Mouse (Mus musculus): ENCODE results near the gene Obox2. TPM values are rescaled to one million over a fixed set of nuclear protein-coding genes. Genes with fewer than 3 reads are reported as not detected.
"Not testable (repeated sequence)": the region's sequence is repeated elsewhere in the genome, so short reads cannot be mapped to it uniquely, and the experiment has no call there.

Obox2 gene
- not detected in 2 replicates for polyA plus RNA-seq (2015; fragmentation: Nextera tagmentation; extraction: Ambion mirVana)

GRCm38 (mm10) chr7:15388421-15388998, at the start of gene Obox2, which contains the start of gene Obox1:
Obox2 (plus strand) TSS chr7:15388721.
Obox1 (plus strand) TSS chr7:15388948.
- H3K9me3 ChIP-seq; ATAC-seq (ENCODE audit: borderline replicate concordance, extremely low read depth, low FRiP score, low TSS enrichment); H3K4me3 ChIP-seq; H3K4me1 ChIP-seq; H3K4me2 ChIP-seq; H3K27me3 ChIP-seq; H3K36me3 ChIP-seq; H3K9ac ChIP-seq; H3K27ac ChIP-seq: not testable (repeated sequence)
- WGBS: no CpG with 5 or more reads among the region's 2 CpGs

GRCm38 (mm10) chr7:15399147-15399874, 10.8 kb downstream of the Obox2 start:
- H3K27me3 ChIP-seq; H3K36me3 ChIP-seq; H3K4me1 ChIP-seq; H3K27ac ChIP-seq; ATAC-seq (ENCODE audit: borderline replicate concordance, extremely low read depth, low FRiP score, low TSS enrichment); H3K4me3 ChIP-seq; H3K9me3 ChIP-seq; H3K4me2 ChIP-seq; H3K9ac ChIP-seq: not testable (repeated sequence)
- WGBS: 54% methylated on average over 3 of the region's 3 CpGs

- H3K27me3 ChIP-seq; H3K4me1 ChIP-seq; H3K4me2 ChIP-seq; H3K27ac ChIP-seq; H3K36me3 ChIP-seq; H3K4me3 ChIP-seq; ATAC-seq (ENCODE audit: borderline replicate concordance, extremely low read depth, low FRiP score, low TSS enrichment); H3K9ac ChIP-seq; H3K9me3 ChIP-seq: not testable (repeated sequence)
- 87% methylated on average over 10 of the region's 10 CpGs for WGBS
These were observed 18.3 kb downstream of the Obox2 start for GRCm38 (mm10) chr7:15406816-15407215.

- not testable (repeated sequence) for H3K4me3 ChIP-seq; H3K9ac ChIP-seq; H3K27me3 ChIP-seq; ATAC-seq (ENCODE audit: borderline replicate concordance, extremely low read depth, low FRiP score, low TSS enrichment); H3K36me3 ChIP-seq; H3K4me1 ChIP-seq; H3K9me3 ChIP-seq; H3K27ac ChIP-seq; H3K4me2 ChIP-seq
- 81% methylated on average over 9 of the region's 9 CpGs for WGBS
These were observed 29.5 kb downstream of the Obox2 start for GRCm38 (mm10) chr7:15418046-15418445.

DNA sequence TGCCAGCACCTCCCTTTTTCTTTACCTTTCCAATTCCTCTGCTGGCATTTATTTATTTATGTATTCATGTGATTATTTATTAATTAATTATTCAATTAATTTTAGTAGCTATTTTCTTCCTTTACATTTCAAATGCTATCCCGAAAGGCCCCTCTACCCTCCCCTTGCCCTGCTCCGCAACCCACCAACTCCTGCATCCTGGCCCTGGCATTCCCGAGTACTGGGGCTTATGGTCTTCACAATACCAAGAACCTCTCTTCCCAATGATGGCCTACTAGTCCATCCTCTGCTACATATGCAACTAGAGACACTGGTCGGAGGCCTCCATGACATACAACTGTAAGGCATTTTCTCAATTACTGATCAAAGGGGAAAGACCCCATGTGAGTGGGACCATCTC, 37.0 kb downstream of the Obox2 start:
- H3K9ac ChIP-seq; ATAC-seq (ENCODE audit: borderline replicate concordance, extremely low read depth, low FRiP score, low TSS enrichment); H3K4me3 ChIP-seq; H3K27ac ChIP-seq; H3K27me3 ChIP-seq; H3K36me3 ChIP-seq; H3K4me1 ChIP-seq; H3K4me2 ChIP-seq; H3K9me3 ChIP-seq: not testable (repeated sequence)
- 85% methylated on average over 4 of the region's 4 CpGs for WGBS

Other genes starting within 250 kb of the Obox2 start
- gene Obox1, start 227 bp downstream of the Obox2 start, polyA plus RNA-seq (2015; fragmentation: Nextera tagmentation; extraction: Ambion mirVana): not detected in 2 replicates